Mouse (Mus musculus) kidney, postnatal 4 days (tissue): ENCODE results near the gene Rasgrp2.

Experiments used
- DNase-seq, 2 experiments: peaks; one replicate each; pipeline ENCODE4 v3.0.0; 2021; ENCODE audit warnings: mixed read lengths in 2 of 2

Gene Rasgrp2

GRCm38 (mm10) chr19:6408749-6409148 lies 9.6 kb downstream of the Rasgrp2 start:
- peak in 1 of 2 experiments; percentile 8 for DNase-seq

- no peak for DNase-seq
These were observed 10.0 kb downstream of the Rasgrp2 start for GRCm38 (mm10) chr19:6409176-6409575.

GRCm38 (mm10) chr19:6409936-6410335 lies 10.8 kb downstream of the Rasgrp2 start:
- DNase-seq: no peak

DNA sequence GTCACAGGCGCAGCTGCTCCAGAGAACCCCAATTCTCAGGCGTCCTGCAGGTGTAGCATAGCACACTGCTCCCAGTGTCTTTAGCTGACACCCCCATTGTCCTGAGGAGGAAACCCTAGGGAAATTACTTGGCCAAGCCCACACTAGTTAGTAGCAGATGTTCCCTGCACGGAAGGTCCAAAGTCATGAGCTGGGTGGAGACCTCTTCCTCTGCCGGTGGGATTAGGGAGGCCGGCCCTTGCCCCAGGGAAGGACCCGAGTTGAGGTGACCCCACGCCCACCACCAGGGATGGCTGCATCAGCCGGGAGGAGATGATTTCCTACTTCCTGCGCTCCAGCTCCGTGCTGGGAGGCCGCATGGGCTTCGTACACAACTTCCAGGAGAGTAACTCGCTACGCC lies 13.7 kb downstream of the Rasgrp2 start:
- DNase-seq: peak; percentile 26 to 47

GRCm38 (mm10) chr19:6415454-6415853 lies 16.3 kb downstream of the Rasgrp2 start:
- DNase-seq: peak in 1 of 2 experiments; percentile 47

DNA sequence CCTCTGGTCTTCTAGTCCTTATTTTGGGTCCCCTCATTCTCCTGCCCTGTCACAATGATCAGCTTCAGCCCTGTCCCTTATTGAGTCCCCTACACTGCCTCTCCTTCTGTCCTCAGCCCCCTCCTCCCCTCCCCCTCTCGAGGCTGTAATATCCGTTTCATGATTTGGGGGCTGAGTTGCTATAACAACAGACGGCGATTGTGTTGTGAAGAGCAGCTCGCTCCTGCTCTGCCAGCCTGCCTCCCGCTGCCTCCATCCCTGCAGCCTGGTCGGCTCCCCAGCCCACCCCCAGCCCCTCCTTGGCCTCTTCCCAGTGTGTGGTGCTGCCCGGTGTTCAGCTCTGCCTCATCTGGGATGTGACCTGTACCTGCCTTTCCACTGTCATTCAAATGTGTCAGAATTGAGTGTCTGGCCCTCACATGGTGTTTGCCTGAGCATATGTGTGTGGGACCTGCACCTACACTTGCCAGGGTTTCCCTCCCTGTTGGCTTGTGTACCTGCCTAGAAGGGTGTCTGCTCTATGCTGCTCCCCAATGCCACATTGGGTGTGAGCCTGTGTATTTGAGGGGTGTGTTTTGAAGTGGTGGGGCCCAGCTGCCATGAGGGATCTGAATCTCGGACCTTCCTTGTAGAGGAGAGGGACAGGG lies 17.1 kb downstream of the Rasgrp2 start:
- peak in 1 of 2 experiments; percentile 21 for DNase-seq

DNA sequence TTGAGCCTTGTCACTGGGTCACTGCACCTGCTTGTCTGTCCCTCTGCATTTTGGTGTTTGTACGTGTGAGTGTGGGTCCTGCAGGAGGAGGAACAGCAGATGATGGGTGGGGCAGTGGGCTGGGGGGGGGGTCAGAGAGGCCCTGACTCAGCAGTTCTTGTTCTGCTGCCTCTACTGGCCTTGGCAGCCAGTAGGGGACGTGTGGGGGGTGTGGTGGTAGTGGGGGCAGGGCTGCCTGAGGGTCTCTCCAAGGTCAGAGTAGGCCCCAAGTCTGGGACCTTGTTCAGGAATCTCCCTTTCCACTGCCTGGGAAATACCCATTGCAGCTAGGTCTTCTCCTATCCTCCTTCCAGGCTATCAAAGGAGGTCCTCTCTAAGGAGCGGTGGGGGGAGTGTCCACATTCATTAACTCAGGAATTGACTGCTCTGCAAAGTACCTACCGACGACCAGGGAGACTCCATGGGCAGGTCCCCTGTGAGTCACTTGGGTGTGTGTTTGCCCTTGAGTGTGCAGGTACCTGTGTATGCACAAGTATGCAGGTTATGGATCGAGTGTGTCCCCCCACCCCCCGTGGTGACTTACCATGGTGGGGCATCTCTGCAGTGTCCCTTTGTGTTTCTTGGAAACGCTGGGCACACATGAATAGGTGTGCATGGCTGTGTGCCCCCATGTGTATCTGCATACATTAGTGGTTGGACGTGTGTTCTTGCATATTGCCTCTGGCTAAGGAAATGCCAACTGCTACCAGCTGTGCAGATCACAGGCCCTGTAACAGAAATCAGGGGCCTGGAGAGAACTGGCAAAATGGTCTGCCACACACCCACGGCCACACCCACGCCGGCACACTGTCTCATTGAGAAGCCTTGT lies 18.0 kb downstream of the Rasgrp2 start:
- peak in 1 of 2 experiments; percentile 25 for DNase-seq

DNA sequence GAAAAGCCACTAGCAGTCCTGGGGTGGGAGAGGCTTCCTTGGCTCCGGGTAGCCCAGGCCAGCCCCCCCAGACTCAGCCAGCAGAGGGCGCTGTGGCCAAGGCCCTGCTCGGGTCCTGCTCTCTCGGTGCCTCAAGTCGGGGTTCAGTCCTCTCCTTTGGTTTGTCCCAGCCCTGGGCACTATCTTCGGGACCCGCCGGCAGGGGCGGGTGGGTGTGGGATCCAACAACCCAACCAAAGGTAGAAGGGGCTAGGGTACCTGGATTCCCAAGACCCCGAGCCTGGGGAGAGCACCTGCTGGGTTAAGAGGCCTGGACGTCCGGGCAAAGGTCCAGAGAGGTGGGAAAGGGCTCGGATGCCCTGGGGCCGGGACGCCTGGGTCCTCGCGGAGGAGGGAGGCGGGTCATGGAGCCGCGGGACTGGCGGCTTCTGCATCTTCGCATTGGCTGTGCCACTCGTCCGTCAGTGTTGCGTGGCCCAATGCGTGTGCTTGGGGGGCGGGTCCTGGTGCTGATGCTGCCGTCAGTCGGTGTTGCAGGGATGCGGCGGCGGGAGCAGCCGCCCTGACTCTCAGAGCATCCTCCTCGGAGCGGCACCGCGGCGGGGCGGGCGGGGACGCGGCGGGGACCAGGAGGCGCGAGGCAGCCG lies 19.2 kb downstream of the Rasgrp2 start, which contains the start of gene Nrxn2:
Gene Nrxn2 (plus strand): TSS at position 499 of the 647 bp plus-strand sequence.
- DNase-seq: peak; percentile 88 to 92

- DNase-seq: no peak
These were observed 20.0 kb downstream of the Rasgrp2 start for GRCm38 (mm10) chr19:6418984-6419692.

- DNase-seq: no peak
These were observed 20.7 kb downstream of the Rasgrp2 start for GRCm38 (mm10) chr19:6419805-6420310.

GRCm38 (mm10) chr19:6420481-6421210 lies 21.5 kb downstream of the Rasgrp2 start:
- DNase-seq: no peak

- DNase-seq: no peak
These were observed 22.1 kb downstream of the Rasgrp2 start for GRCm38 (mm10) chr19:6421211-6421590.

- no peak for DNase-seq
These were observed 22.9 kb downstream of the Rasgrp2 start for GRCm38 (mm10) chr19:6422014-6422413.

DNA sequence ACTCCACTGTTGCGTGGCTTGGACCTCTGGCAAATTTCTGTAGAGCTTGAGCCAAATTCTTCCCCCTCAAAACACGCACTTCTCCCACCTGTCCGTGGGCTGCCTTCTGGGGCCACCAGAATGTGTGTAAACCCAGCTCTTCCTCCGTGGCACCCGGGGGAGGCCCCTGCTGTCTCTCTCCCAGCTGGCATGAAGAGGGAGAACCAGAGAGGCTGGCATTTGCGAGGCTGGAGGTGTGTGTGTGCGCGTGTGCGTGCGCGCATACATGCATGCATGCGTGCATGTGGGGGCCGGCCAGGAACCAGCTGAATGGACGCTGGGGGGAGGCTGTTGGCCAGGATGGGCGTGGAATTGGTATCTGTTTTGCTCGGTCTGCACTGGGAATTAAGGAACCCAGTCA lies 24.1 kb downstream of the Rasgrp2 start:
- no peak for DNase-seq

GRCm38 (mm10) chr19:6424137-6424881 lies 25.2 kb downstream of the Rasgrp2 start:
- no peak for DNase-seq

DNA sequence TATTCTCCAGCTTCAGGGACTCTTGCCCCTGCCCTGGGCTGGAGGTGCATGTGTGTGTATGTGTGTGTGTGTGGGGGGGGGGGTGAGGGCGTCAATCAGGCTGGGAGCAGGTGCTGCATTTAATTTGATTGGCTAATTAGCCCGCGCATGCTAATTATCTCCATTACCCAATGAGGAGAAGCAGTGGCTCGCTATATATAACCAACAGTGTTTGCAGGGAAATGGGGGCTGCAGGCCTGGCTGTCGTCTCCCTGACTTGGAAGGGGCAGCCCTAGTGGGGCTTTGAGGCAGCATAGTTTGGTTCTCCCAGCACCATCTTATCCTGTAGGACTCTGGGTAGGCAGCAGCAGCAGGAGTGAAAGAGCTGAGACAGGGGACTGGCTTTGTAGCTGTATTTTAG lies 26.5 kb downstream of the Rasgrp2 start:
- DNase-seq: no peak

DNA sequence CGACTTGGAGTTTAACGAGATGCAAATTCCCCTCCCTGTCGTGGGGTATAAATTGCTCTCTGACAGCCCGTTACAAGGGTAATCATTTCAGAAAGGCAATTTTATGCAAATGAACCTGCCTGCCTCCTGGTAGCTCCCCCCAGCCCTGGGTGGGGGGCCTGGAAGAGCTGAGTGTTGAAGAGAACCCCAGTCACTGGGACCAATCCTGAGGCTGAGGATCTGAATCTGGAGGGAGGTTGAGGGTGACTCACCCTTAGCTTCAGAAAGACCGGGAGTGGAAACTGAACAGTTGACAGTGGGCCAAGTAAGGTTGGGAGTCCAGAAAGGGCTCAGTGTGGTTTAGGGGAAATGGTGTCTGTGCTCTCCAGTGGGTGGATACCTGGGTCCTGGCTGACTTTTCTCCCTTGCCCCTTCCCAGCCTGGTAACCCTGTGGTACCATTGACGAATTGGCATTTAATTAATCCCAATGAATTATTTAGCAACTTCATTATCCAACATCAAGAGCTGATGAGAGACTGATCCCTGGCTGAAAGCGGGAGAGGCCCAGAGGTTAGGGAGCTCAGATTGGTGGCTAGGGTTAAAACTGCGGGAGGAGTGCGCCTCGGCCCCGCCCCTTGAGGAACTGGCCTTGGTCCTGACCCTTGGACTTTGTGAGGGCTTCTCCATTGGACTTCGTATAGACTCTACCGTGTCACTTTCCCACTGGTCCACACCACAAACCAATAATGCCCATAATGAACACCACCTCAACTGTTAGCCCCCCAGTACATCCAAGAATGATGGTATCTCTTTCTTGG lies 27.8 kb downstream of the Rasgrp2 start:
- peak; percentile 85 to 86 for DNase-seq

GRCm38 (mm10) chr19:6427653-6428434 lies 28.7 kb downstream of the Rasgrp2 start:
- DNase-seq: peak; percentile 70 to 76

- peak; percentile 64 to 69 for DNase-seq
These were observed 29.5 kb downstream of the Rasgrp2 start for GRCm38 (mm10) chr19:6428501-6429200.
